Mouse (Mus musculus) layer of hippocampus, adult 9-10 months (tissue): ENCODE data around the gene Smco2.

ENCODE experiments used
- DNase-seq: peaks from one replicate; pipeline ENCODE4 v3.0.0; 2022; ENCODE audit warnings: low spot score

The Smco2 gene

DNA sequence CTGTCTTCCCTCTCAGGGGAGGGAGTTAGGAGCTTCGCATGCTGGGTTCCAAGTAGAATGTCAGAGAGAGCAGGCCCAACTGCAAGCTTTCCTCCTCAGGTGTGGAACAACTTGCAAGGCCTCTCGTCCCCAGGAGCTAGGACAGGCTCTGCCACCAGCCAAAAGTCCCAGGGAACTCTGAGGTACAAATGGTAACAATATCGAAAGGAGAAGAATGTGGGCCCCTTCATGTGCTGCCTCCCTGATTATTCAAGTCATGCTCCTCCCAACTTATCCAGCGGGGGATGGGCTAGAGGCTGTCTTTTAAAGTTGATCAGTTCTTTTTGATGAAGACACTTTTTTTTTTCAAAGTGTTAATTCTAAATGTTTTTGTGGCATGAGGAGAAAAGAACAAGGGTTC is at the start of gene Smco2:
Gene Smco2, plus strand, starts transcription at position 55 of the 400 bp plus-strand sequence.
- DNase-seq = no peak

DNA sequence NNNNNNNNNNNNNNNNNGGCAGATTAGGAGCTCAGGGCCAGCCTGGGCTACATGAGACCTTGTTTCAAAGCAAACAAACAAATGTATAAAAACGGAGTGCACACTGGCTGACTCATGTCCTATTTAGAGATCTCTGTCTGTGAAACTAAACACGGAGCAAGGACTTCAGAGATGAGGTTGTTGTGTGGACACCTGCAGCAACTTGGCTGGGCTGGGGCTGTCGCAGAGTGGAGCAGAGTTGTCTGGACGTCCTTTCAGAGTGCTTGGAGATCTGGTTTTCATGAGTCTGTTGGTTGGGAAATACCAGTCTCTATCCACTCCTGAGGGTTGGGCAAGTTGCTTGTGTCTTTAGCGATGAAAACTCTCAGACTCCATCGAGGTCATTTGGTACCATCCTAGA is 39.9 kb upstream of the Smco2 start:
- no peak for DNase-seq

- no peak for DNase-seq
Measured at GRCm38 (mm10) chr6:146813007-146813406, 36.9 kb upstream of the Smco2 start.

DNA sequence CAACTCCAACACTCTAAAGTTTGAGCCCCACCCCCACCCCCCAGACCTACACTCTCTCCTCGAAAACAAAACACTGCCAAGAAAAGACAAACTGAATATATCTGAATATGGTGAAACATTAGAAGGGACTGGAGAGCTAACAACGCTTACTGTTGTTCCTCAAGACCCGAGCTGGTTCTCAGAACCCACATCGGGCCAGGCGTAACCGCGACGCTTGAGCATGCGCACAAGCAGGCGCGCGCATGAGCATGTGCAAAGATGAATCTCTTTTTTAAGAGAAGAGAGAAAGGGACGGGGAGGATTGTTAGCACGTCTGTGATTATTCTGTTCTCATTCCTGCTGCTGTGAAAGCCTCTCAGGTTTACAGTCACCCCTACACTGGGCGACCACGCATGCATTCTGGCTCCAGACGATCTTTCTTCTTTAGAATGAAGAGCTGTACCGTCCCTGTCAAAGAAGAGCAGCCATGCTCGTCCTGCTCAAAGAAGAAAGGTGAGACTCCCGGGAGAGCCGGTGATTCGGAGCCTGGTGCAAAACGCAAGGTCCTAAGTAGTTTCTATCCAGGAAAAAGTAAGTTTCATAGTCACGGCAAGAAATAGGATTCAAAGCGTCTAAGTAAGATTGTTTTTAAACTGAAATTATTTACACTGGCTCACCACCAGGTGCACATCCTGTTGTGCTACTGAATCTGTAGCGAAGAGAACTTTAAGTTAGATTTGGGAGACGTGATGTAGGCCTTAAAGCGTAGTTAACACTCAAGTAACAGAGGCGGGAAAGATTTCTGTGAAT is 29.5 kb upstream of the Smco2 start:
- DNase-seq = no peak

GRCm38 (mm10) chr6:146821958-146822357 is 27.9 kb upstream of the Smco2 start:
- no peak for DNase-seq

DNA sequence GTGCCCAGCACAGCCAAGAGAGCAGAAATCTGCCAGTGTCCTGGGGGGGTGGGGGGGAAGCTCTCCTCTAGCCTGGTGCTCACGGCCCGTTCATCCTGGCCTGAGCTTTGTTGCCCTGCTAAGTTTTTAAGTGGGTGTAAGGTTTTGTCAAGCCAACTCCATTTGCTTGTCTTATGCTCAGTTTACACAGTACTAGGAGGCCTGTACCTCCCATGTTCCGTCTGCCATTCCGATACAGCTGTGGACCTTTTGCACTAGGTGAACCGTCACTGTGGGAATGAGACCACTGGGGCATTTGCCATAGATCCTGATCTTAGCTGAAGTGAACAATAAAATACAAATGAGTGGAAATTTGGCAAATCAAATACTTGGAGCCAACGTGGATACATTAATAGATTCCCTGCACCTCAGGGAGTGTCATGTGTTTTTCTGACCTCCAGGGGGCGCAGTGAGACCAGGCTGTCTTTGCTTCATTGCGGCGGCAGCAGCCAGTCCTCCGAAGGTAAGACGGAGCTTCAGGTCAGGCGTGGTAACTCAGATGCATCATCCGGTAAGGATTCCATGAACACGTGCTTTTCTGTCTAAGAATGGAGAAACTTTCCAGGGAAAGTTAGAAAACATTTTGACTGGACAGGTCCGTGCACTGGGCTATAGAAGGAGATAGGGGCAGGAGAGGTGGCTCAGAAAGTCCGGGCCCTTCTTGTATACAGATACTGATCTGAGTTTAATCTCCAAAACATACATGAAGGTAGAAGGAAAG is 25.0 kb upstream of the Smco2 start:
- peak; percentile 18 for DNase-seq

DNA sequence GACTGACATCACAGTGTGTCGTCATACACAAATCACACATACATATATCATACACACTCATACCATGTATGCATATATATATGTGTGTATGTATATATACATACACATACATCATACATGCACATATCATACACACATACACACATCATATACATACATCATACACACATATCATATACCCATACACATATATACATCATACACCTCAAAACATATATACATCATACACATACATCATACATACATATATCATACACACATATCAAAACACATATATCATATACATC is 24.5 kb upstream of the Smco2 start:
- no peak for DNase-seq

GRCm38 (mm10) chr6:146831320-146831719 is 18.6 kb upstream of the Smco2 start:
- DNase-seq = no peak

DNA sequence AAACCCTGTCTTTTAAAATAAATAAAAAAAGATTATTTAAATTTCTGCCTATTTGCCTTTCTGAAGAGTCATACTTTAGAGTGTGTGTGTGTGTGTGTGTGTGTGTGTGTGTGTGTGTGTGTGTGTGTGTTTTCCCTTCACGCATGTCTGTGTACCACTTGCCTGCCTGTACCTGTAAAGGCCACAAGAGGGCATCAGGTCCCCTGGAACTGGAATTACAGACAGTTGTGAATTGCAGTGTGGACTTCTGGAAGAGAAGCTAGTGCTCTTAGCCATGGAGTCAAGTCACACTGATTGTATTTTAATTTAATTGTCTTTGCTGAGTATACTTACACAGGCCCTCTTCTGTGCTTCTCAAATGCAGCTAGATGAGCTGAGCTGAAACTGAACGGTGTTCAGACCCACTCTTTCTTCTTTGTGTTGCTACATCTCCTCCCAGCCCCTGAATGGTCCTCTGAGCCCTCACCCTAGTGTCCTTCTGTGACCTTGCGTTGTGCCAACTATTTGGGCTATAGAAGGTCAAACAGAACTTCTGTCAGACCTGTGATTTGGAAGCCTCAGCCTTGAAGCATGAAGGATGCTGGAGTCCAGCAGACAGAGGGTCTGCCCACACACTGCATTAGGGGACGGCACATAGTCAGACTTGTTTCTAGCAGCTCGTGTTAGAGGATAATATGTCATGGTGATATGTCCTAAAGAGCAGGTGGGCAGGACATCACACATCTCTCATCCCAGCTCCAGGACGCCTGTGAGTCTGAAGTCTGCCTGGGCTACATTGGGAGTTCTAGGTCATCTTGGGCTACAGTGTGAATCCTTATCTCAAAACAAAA is 16.2 kb upstream of the Smco2 start:
- peak; percentile 22 for DNase-seq

- DNase-seq = no peak
Measured at GRCm38 (mm10) chr6:146834342-146834741, 15.6 kb upstream of the Smco2 start.

DNA sequence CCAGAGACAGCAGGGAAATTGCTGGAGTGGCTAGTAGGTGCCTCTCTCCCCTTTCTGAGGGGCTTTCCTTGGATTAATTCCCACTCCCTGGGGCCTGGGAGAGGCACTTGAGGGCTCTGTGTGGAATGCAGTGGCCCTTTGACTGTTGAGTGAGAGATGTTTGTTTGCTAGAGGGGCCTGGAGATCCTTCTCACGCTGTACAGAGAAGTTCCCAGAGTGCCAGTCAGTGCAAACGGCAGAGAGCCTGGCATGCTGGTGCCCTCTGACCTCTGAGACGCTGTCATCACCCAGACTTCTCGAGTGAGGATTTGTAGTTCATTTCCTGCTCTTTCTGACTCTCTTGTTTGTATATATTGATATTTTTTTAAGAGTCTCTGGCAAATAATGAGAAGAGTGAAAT is 14.1 kb upstream of the Smco2 start:
- no peak for DNase-seq

- no peak for DNase-seq
Measured at GRCm38 (mm10) chr6:146837316-146837715, 12.6 kb upstream of the Smco2 start.

DNA sequence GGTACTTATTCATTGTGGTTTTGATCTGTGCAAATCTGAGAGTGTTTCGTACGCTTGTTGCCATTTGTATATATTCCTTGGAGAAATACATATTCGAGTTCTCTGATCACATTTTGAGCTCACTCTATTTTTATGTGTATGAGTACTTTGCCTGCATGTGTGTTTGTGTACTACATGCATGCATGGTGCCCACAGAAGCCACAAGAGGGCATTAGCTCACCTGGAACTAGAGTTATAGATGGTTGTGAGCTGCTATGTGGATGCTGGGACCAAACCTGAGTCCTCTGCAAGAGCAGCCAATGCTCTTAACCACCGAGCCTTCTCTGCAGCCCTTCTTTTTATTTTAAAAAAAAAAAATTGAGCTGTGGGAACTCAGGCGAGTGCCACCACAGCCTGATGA is 11.5 kb upstream of the Smco2 start:
- no peak for DNase-seq

- DNase-seq = no peak
Measured at GRCm38 (mm10) chr6:146838863-146839262, 11.0 kb upstream of the Smco2 start.

GRCm38 (mm10) chr6:146844867-146845266 is 5.0 kb upstream of the Smco2 start:
- no peak for DNase-seq

- DNase-seq = no peak
Measured at GRCm38 (mm10) chr6:146845347-146845746, 4.6 kb upstream of the Smco2 start.

GRCm38 (mm10) chr6:146845961-146846750 is 3.7 kb upstream of the Smco2 start:
- DNase-seq = no peak

DNA sequence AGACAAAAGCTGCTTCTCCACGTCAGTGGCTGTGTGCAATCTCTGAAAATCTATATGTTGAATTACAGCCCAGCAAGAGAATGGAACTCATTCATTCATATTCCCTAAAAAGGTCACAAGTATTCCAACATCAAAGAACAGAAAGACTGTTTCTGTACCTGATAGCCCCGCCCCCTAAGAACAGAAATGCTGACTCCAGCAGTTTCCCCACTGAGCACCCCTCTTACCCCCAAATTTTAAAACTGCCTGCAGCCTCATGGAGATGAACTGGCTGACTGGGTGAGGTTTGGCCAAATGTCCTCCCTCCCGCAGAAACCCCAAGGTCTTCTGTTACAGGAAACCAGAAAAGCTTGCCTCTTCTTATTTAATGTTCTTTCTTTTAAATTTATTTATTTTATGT is 2.5 kb upstream of the Smco2 start:
- DNase-seq = no peak

DNA sequence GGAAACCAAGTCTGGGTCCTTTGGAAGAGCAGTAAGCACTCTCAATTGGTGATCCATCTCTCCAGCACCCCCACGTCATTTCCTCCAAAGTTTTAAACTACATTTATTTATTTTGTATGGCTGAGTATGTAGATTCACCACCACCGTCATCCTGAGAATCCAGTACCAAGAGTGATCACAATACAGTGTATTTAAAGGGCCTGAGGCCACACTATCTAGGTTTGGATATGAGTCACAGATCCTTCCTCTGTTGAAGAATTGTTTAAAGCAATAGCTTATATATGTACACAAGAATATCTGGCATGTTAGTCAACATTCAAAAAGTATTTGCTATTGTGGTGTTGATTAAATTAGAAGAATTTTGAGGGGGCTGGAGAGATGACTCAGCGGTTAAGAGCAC is 1.6 kb upstream of the Smco2 start:
- DNase-seq = no peak

GRCm38 (mm10) chr6:146851916-146852315 is 2.0 kb downstream of the Smco2 start:
- no peak for DNase-seq

DNA sequence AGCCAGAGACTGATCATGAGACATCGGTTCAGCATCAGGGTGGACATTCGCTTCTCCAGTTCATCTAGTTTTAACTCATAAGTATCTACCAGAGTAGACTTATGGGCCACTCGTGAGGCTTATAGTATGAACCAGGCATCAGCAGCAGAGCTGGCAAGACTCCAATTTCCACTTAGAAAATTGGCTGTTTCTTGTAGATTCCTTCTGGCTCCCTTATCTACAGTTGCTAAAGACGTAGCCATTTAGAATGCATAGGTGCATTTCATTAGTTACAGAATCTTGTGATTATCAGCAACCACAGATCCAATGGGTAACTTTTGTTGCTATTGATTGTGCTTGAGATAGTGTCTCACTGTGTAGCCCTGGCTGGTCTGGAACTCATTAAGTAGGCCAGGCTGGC is 2.8 kb downstream of the Smco2 start:
- no peak for DNase-seq

DNA sequence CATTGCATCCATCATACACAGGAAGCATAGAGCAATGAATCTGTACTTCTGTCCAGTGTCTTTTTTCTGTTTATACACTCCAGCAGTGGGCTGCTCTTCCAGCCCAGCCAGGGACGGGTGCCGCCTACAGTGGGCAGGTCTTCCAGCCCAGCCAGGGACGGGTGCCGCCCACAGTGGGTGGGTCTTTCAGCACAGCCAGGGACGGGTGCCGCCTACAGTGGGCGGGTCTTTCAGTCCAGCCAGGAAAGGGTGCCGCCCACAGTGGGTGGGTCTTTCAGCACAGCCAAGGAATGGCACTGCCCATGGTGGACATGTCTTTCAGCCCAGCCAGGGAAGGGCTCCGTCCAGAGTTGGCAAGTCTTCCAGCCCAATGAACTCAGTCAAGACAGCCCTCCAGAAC is 5.3 kb downstream of the Smco2 start:
- DNase-seq = no peak
